Mouse (Mus musculus): ENCODE results near the gene Sytl1. TPM values are rescaled to one million over a fixed set of nuclear protein-coding genes. Genes with fewer than 3 reads are reported as not detected.

Sytl1 gene
- polyA plus RNA-seq, 1 experiment from 2014 or later, result 1.6 TPM

GRCm38 (mm10) chr4:133300421-133300820, 37.5 kb upstream of the Sytl1 start:
- Histone ChIP-seq H3K4me3 (ENCODE audit: low read depth, low read length) (no peak overlapping the region), H3K9me3 (ENCODE audit: control insufficient read depth) (no peaks in the 10 kb centered on the region), H3K4me1 (replicated peaks; ENCODE audit: control insufficient read depth, insufficient read depth, low read length) (no peaks in the 10 kb centered on the region), H3K36me3 (ENCODE audit: control insufficient read depth, insufficient read depth) (peaks cover 54% of the 10 kb centered on the region), H3K27ac (ENCODE audit: low read depth, low read length) (no peak overlapping the region), H3K4me2 (replicated peaks; ENCODE audit: low read depth) (no peak overlapping the region), H3K27me3 (replicated peaks; ENCODE audit: control insufficient read depth, insufficient read depth, low read length) (no peaks in the 10 kb centered on the region), H3K9ac (ENCODE audit: low read depth, low read length) (no peak overlapping the region)
- TF ChIP-seq CTCF (IDR thresholded peaks at IDR 0.05; ENCODE audit: low read depth), result no peak
- no peak for ATAC-seq
- 91% methylated on average over 11 of the region's 11 CpGs for WGBS

GRCm38 (mm10) chr4:133299701-133300100, 36.8 kb upstream of the Sytl1 start:
- 65% methylated on average over 5 of the region's 5 CpGs for WGBS
- H3K27me3 ChIP-seq (replicated peaks; ENCODE audit: control insufficient read depth, insufficient read depth, low read length), result no peaks in the 10 kb centered on the region
- H3K4me3 ChIP-seq (ENCODE audit: low read depth, low read length), result no peak overlapping the region
- no peak overlapping the region for H3K9ac ChIP-seq (ENCODE audit: low read depth, low read length)
- ATAC-seq, result no peak
- peaks cover 58% of the 10 kb centered on the region for H3K36me3 ChIP-seq (ENCODE audit: control insufficient read depth, insufficient read depth)
- H3K9me3 ChIP-seq (ENCODE audit: control insufficient read depth), result no peaks in the 10 kb centered on the region
- no peak overlapping the region for H3K27ac ChIP-seq (ENCODE audit: low read depth, low read length)
- H3K4me1 ChIP-seq (replicated peaks; ENCODE audit: control insufficient read depth, insufficient read depth, low read length), result no peaks in the 10 kb centered on the region
- TF ChIP-seq CTCF (IDR thresholded peaks at IDR 0.05; ENCODE audit: low read depth), result no peak
- no peak overlapping the region for H3K4me2 ChIP-seq (replicated peaks; ENCODE audit: low read depth)

DNA sequence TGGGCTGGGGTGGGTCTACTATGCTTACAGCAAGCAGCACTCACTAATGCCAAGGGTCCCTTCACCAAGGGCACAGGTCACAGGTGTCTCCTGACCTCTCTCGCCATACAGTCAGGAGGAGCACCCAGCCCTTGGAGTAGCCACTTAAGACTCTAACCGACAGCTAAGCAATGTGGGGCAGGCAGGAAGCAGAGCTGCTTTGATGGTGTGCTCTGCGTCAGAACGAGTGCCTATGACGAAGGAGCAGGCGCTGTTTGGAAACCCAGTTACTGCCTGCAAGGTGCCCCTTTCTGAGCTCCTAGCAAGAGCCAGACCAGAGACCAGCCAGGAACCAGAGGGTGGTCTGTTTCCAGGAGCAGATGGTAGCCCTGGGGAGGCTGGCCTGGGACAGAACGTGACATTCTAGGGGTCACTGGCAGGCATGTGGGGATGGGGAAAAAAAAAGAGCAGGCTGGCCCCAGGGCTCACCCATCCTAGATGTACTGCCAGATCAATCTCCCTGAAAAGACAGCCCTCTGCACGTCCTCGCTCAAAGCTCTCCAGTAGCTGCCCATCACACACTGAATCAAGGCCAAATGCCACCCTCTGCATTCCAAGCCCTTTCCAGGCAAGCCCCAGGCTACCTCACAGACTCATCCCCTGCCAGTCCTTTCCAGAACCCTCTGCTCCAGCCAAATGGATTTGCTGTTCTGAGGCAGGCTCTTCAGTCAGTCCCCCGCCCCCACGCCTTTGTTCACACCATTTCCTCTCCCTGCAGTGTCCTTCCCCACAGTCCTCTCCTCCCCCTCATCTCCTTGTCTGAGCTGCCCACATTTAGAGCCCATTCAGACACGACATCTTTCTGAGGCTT, 35.8 kb upstream of the Sytl1 start:
- no peak overlapping the region for H3K27ac ChIP-seq (ENCODE audit: low read depth, low read length)
- WGBS, result 65% methylated on average over 12 of the region's 12 CpGs
- no peak overlapping the region for H3K9ac ChIP-seq (ENCODE audit: low read depth, low read length)
- no peak overlapping the region for H3K4me3 ChIP-seq (ENCODE audit: low read depth, low read length)
- ATAC-seq, result no peak
- no peak for TF ChIP-seq CTCF (IDR thresholded peaks at IDR 0.05; ENCODE audit: low read depth)
- no peaks in the 10 kb centered on the region for H3K9me3 ChIP-seq (ENCODE audit: control insufficient read depth)
- no peaks in the 10 kb centered on the region for H3K27me3 ChIP-seq (replicated peaks; ENCODE audit: control insufficient read depth, insufficient read depth, low read length)
- peaks cover 66% of the 10 kb centered on the region for H3K36me3 ChIP-seq (ENCODE audit: control insufficient read depth, insufficient read depth)
- no peaks in the 10 kb centered on the region for H3K4me1 ChIP-seq (replicated peaks; ENCODE audit: control insufficient read depth, insufficient read depth, low read length)
- no peak overlapping the region for H3K4me2 ChIP-seq (replicated peaks; ENCODE audit: low read depth)

DNA sequence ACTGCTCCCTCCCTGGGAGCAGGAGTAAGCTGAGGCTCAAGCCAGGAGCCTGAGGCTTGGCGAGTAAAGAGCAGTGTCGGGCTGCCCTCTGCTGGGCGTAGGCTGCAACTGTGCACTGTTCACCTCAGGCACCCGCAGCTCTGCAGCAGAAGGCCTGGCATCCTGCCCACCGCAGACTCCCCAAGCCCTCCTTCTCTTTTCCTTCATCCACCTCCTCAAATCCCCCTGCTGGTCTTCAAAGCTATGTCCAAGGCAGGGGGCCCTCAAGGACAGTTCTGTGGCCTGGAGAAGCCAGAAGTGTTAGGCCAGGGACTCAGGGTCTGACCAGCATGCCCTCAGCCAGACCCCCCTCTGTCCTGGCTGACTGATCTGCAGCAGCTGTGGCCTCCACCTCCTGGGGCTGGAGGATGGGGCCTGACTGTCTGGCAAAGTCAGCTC, 34.9 kb upstream of the Sytl1 start:
- H3K4me2 ChIP-seq (replicated peaks; ENCODE audit: low read depth), result no peak overlapping the region
- peak; percentile 97 for TF ChIP-seq CTCF (IDR thresholded peaks at IDR 0.05; ENCODE audit: low read depth)
- no peak overlapping the region for H3K9ac ChIP-seq (ENCODE audit: low read depth, low read length)
- no peak overlapping the region for H3K4me3 ChIP-seq (ENCODE audit: low read depth, low read length)
- H3K27ac ChIP-seq (ENCODE audit: low read depth, low read length), result no peak overlapping the region; the same call in 1 of the 2 replicates
- no peaks in the 10 kb centered on the region for H3K27me3 ChIP-seq (replicated peaks; ENCODE audit: control insufficient read depth, insufficient read depth, low read length)
- H3K36me3 ChIP-seq (ENCODE audit: control insufficient read depth, insufficient read depth), result peaks cover 74% of the 10 kb centered on the region
- H3K4me1 ChIP-seq (replicated peaks; ENCODE audit: control insufficient read depth, insufficient read depth, low read length), result no peaks in the 10 kb centered on the region
- peak; percentile 64 for ATAC-seq
- WGBS, result 6% methylated on average over 5 of the region's 5 CpGs
- no peaks in the 10 kb centered on the region for H3K9me3 ChIP-seq (ENCODE audit: control insufficient read depth)

GRCm38 (mm10) chr4:133297360-133297759, 34.4 kb upstream of the Sytl1 start:
- Histone ChIP-seq H3K4me2 (replicated peaks; ENCODE audit: low read depth) (no peak overlapping the region), H3K9ac (ENCODE audit: low read depth, low read length) (no peak overlapping the region), H3K4me3 (ENCODE audit: low read depth, low read length) (no peak overlapping the region), H3K9me3 (ENCODE audit: control insufficient read depth) (no peaks in the 10 kb centered on the region), H3K27me3 (replicated peaks; ENCODE audit: control insufficient read depth, insufficient read depth, low read length) (no peaks in the 10 kb centered on the region), H3K4me1 (replicated peaks; ENCODE audit: control insufficient read depth, insufficient read depth, low read length) (no peaks in the 10 kb centered on the region), H3K27ac (ENCODE audit: low read depth, low read length) (no peak overlapping the region), H3K36me3 (ENCODE audit: control insufficient read depth, insufficient read depth) (peaks cover 72% of the 10 kb centered on the region)
- WGBS, result 75% methylated on average over 10 of the region's 10 CpGs
- ATAC-seq, result no peak
- TF ChIP-seq CTCF (IDR thresholded peaks at IDR 0.05; ENCODE audit: low read depth), result no peak

DNA sequence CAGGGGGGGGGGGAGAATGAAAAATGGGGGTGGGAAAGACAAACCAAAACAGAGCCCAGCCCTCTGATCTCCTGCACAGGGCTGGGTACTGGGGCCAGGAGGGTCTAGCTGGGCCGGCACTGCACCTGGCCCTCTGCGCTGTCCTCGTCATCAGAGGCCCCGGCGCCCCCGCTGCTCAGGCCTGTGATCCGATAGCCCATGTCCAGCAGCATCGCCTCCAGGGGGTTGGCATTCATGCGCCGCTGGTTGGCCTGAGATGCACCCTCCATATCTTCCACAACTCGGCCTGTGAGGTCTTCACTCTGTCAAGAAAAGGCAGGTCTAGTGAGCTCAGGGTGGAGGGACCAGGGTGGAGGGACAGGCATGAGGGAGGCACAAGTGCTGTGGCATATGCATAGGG, 31.2 kb upstream of the Sytl1 start:
- Histone ChIP-seq H3K9me3 (ENCODE audit: control insufficient read depth) (no peaks in the 10 kb centered on the region), H3K4me2 (replicated peaks; ENCODE audit: low read depth) (no peak overlapping the region), H3K27ac (ENCODE audit: low read depth, low read length) (no peak overlapping the region), H3K4me1 (replicated peaks; ENCODE audit: control insufficient read depth, insufficient read depth, low read length) (no peaks in the 10 kb centered on the region), H3K27me3 (replicated peaks; ENCODE audit: control insufficient read depth, insufficient read depth, low read length) (no peaks in the 10 kb centered on the region), H3K9ac (ENCODE audit: low read depth, low read length) (no peak overlapping the region), H3K4me3 (ENCODE audit: low read depth, low read length) (no peak overlapping the region), H3K36me3 (ENCODE audit: control insufficient read depth, insufficient read depth) (peaks cover 49% of the 10 kb centered on the region)
- ATAC-seq, result no peak
- 78% methylated on average over 11 of the region's 11 CpGs for WGBS
- no peak for TF ChIP-seq CTCF (IDR thresholded peaks at IDR 0.05; ENCODE audit: low read depth)

Measured in intestine, postnatal 0 days (tissue).